Mouse (Mus musculus) stomach, embryonic 15.5 days (tissue): Measurements from ENCODE around the gene Ggt5. TPM values are rescaled to one million over a fixed set of nuclear protein-coding genes. Genes with fewer than 3 reads are reported as not detected.

Experiments used
- ATAC-seq: fragments of 200-750 bp; cut with Nextera tagmentation; 2 replicates; pipeline ENCODE4 v1.8.0; 2017; ENCODE audit warnings: low read depth, moderate number of reproducible peaks, moderate TSS enrichment; ENCODE audit not compliant: insufficient read depth, low FRiP score
- H3K27ac ChIP-seq: fragments of 300-500 bp; sonication (generic); 2 replicates; pipeline ENCODE4 v1.5.1; 2015; ENCODE audit warnings: mild to moderate bottlenecking, inconsistent platforms
- H3K27me3 ChIP-seq: fragments of 300-500 bp; sonication (generic); replicated peaks from 2 replicates; pipeline ENCODE4 v1.6.1; 2015; ENCODE audit warnings: inconsistent platforms
- H3K36me3 ChIP-seq: fragments of 300-500 bp; sonication (generic); 2 replicates; pipeline ENCODE4 v1.6.1; 2015; ENCODE audit warnings: inconsistent platforms
- H3K4me1 ChIP-seq: fragments of 300-500 bp; sonication (generic); 2 replicates; pipeline ENCODE4 v1.6.1; 2015; ENCODE audit warnings: inconsistent platforms
- H3K4me2 ChIP-seq: fragments of 300-500 bp; sonication (generic); 2 replicates; pipeline ENCODE4 v1.6.1; 2015; ENCODE audit warnings: mild to moderate bottlenecking, inconsistent platforms
- H3K4me3 ChIP-seq: fragments of 300-500 bp; sonication (generic); replicated peaks from 2 replicates; pipeline ENCODE4 v1.5.1; 2015; ENCODE audit warnings: inconsistent platforms
- H3K9ac ChIP-seq: fragments of 300-500 bp; sonication (generic); 2 replicates; pipeline ENCODE4 v1.6.1; 2015; ENCODE audit warnings: inconsistent platforms
- H3K9me3 ChIP-seq: fragments of 300-500 bp; sonication (generic); 2 replicates; pipeline ENCODE4 v1.6.1; 2016; ENCODE audit warnings: inconsistent platforms
- WGBS: fragments of 180-500 bp; shearing (Covaris S2); methylation state at CpG from one replicate; pipeline ENCODE4 v1.1.7; 2015; 5-methylcytosine and 5-hydroxymethylcytosine counted together
- polyA plus RNA-seq: library from polyadenylated mRNA; unstranded; fragments of >200 nt; fragmentation: Nextera tagmentation; extraction: Ambion mirVana; gene quantifications from 2 replicates; pipeline ENCODE4 v1.2.1, GENCODE M21; 2015

Gene Ggt5
- polyA plus RNA-seq, 1 experiment from 2014 or later, result 7.2 TPM

DNA sequence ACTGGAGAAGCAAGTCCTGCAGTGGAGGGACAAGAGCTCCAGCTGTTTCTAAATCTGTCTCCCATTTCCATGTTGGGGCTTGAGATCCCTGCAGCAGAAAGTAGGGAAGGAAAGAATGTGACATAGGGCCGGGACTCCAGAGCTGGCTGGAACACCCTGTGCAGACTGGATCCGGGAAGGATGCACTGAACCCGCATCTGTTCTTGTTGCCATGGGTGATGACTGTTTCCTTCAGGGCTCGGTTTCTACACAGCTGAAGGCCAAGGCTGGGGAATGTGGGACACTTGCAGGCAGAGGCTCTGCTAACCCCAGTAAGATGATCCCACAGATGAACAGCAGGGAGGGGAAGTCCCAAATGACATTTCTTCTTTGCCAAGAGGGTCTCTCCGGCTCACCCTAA lies 43.5 kb downstream of the Ggt5 start:
- peak; percentile 56; the same call in 1 of the 2 replicates for ATAC-seq
- Histone ChIP-seq H3K36me3 (no peaks in the 10 kb centered on the region), H3K27ac (peak overlapping the region; percentile 57; the same call in 1 of the 2 replicates), H3K4me3 (no peak overlapping the region), H3K4me1 (peaks cover 5% of the 10 kb centered on the region; the same call in 1 of the 2 replicates), H3K9ac (no peak overlapping the region), H3K4me2 (no peak overlapping the region), H3K27me3 (no peaks in the 10 kb centered on the region), H3K9me3 (no peaks in the 10 kb centered on the region)
- 35% methylated on average over 5 of the region's 5 CpGs for WGBS

DNA sequence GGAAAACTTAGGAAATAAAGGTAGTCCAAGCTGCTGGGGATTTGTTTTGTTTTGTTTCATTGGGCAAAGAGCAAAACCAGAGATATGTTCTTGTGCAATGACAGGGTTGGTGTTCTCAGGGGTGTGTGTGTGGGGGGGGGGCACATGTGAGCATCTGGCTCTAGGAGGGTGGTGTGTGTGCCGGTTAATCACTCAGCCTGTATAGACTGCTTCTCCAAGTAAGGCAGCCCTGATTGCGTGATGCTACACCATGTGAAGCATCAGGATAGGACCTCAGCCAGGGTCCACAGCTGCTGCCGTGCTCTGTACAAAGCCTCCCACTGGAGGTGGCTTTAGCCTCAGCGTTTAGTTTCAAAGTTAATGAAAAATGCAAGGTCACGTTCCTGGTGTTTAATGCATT lies 43.9 kb downstream of the Ggt5 start:
- Histone ChIP-seq H3K36me3 (no peaks in the 10 kb centered on the region), H3K4me3 (no peak overlapping the region), H3K9me3 (no peaks in the 10 kb centered on the region), H3K4me2 (no peak overlapping the region), H3K27ac (peak overlapping the region; percentile 57; the same call in 1 of the 2 replicates), H3K27me3 (no peaks in the 10 kb centered on the region), H3K9ac (no peak overlapping the region), H3K4me1 (peaks cover 5% of the 10 kb centered on the region; the same call in 1 of the 2 replicates)
- 0 out of 2 replicates have a peak, but pooled peaks have one; percentile 40 for ATAC-seq
- WGBS, result 58% methylated on average over 5 of the region's 5 CpGs

DNA sequence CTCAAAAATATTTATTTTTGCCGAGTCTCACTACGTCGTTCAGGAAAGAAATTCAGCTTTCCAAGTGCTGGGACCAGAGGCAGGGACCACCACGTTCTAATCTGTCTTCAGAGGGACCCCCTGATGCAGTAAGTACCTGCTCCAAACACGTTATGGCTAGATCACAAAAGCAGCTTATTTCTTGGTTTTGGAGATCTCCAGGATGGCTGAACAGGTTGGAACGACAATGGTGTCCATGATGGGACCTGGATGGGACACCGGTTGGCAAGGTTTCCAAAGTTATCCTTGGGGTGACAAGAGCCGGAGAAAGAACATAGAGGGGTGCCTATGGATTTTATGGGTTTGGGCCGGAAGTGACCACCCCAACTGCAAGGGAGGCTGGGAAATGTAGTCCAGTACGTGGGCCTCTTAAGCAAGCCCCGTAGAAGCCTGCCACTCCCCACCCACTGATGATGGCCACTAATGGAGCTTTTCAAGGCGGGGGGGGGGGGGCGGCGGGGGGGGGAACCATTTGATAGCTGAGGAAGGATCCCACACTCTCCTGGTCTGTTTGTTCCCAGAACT lies 44.5 kb downstream of the Ggt5 start:
- Histone ChIP-seq H3K4me1 (peaks cover 5% of the 10 kb centered on the region; the same call in 1 of the 2 replicates), H3K27ac (no peak overlapping the region; the same call in 1 of the 2 replicates), H3K27me3 (no peaks in the 10 kb centered on the region), H3K36me3 (no peaks in the 10 kb centered on the region), H3K9me3 (no peaks in the 10 kb centered on the region), H3K4me3 (no peak overlapping the region), H3K4me2 (no peak overlapping the region), H3K9ac (no peak overlapping the region)
- WGBS, result 73% methylated on average over 14 of the region's 14 CpGs
- no peak for ATAC-seq

GRCm38 (mm10) chr10:75634610-75635009 lies 45.5 kb downstream of the Ggt5 start:
- H3K9me3 ChIP-seq, result no peaks in the 10 kb centered on the region
- no peak overlapping the region for H3K9ac ChIP-seq
- H3K27ac ChIP-seq, result no peak overlapping the region
- ATAC-seq, result no peak
- no peaks in the 10 kb centered on the region for H3K27me3 ChIP-seq
- no peaks in the 10 kb centered on the region for H3K36me3 ChIP-seq
- no peak overlapping the region for H3K4me3 ChIP-seq
- no peak overlapping the region for H3K4me2 ChIP-seq
- peaks cover 5% of the 10 kb centered on the region; the same call in 1 of the 2 replicates for H3K4me1 ChIP-seq
- WGBS, result 90% methylated on average over 8 of the region's 8 CpGs

DNA sequence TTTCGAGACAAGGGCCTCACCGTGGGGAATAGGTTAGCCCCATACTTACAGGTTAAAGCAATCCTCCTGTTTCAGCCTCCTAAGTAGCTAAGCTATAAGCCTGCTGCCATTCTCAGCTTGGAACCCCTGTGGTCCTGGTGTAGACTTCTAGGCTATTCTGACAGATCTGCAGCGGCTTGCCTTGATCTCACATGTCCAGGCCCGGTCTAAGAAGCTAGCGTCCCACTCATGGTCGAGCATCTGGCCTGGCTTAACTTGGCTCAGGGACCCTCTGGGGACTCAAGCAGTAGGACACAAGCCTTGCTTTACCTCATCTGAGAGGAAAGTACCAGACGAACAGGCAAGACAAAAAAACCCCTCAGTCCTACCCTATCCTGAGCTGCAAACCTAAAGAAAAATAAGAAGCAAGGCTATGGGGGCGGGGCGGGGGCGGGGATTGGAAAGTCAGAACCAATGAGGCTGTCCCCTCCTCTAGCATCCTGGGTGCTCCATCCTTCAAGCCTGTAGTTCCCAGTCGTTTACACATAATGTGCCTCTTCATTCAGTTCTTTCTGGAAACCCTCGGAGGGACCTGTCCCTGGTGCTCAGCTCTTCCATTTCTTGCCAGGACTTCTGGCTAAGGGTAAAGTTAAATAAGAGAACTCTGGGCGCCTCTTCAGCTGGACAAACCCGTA lies 46.0 kb downstream of the Ggt5 start:
- Histone ChIP-seq H3K4me3 (no peak overlapping the region), H3K9me3 (no peaks in the 10 kb centered on the region), H3K4me2 (no peak overlapping the region), H3K27me3 (no peaks in the 10 kb centered on the region), H3K36me3 (no peaks in the 10 kb centered on the region), H3K9ac (no peak overlapping the region), H3K27ac (no peak overlapping the region), H3K4me1 (peaks cover 5% of the 10 kb centered on the region; the same call in 1 of the 2 replicates)
- no peak for ATAC-seq
- 70% methylated on average over 14 of the region's 14 CpGs for whole genome bisulfite sequencing

DNA sequence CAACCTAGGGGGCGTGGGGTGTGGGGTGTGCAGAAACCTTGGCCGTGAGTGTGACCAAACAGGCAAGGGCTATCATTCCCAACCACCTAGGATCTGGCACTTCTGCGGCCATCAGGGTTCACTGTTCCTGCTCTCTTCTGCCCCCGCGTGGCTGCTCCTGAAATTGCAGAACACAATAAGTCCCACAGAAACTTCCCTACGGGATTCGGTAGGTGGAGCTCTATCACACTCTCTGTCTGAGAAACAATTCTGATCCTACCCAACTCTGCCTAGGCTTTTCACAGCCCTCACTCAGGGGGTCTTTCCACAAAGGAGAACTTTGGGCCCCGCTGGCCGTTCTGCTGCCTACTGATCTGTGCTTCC lies 46.5 kb downstream of the Ggt5 start:
- Histone ChIP-seq H3K4me2 (no peak overlapping the region), H3K4me1 (peaks cover 7% of the 10 kb centered on the region; the same call in 1 of the 2 replicates), H3K9me3 (no peaks in the 10 kb centered on the region), H3K9ac (no peak overlapping the region), H3K36me3 (no peaks in the 10 kb centered on the region), H3K27ac (no peak overlapping the region), H3K27me3 (no peaks in the 10 kb centered on the region), H3K4me3 (no peak overlapping the region)
- 11% methylated on average over 9 of the region's 9 CpGs for WGBS
- no peak for ATAC-seq

DNA sequence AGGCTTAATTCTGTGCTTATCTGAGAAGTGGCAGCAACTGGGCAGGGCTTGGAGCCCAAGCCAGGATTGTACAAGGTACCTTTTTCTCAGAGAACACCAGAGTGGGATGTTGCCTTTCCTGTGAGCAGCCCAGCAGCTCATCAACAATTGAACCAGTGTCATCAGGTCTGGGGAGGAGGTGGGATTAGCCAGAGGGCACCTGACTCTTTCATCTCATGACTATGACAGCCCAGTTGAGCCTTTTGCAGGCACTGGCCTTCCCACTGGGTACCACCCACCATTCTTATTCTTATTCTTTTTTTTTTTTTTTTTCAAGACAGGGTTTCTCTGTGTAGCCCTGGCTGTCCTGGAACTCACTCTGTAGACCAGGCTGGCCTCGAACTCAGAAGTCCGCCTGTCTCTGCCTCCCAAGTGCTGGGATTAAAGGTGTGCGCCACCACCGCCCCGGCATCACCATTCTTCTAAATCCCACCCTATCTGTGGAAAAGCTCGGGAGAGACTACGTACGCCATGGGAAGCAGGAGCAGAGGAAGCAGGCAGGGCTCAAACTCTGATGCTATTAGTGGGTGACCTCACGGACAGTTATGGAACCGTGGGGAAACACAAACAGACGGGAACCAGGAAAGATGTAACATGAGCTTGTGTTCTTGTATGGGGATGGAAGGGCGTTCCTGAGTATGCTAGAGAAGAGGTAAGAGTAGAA lies 47.1 kb downstream of the Ggt5 start:
- H3K4me3 ChIP-seq, result no peak overlapping the region
- no peak for ATAC-seq
- no peaks in the 10 kb centered on the region for H3K36me3 ChIP-seq
- H3K4me1 ChIP-seq, result peaks cover 7% of the 10 kb centered on the region; the same call in 1 of the 2 replicates
- WGBS, result 86% methylated on average over 12 of the region's 12 CpGs
- H3K9me3 ChIP-seq, result no peaks in the 10 kb centered on the region
- no peak overlapping the region for H3K9ac ChIP-seq
- H3K27me3 ChIP-seq, result no peaks in the 10 kb centered on the region
- no peak overlapping the region for H3K27ac ChIP-seq
- no peak overlapping the region for H3K4me2 ChIP-seq

- no peaks in the 10 kb centered on the region for H3K36me3 ChIP-seq
- no peak for ATAC-seq
These were observed 48.6 kb downstream of the Ggt5 start for GRCm38 (mm10) chr10:75637711-75638110.

DNA sequence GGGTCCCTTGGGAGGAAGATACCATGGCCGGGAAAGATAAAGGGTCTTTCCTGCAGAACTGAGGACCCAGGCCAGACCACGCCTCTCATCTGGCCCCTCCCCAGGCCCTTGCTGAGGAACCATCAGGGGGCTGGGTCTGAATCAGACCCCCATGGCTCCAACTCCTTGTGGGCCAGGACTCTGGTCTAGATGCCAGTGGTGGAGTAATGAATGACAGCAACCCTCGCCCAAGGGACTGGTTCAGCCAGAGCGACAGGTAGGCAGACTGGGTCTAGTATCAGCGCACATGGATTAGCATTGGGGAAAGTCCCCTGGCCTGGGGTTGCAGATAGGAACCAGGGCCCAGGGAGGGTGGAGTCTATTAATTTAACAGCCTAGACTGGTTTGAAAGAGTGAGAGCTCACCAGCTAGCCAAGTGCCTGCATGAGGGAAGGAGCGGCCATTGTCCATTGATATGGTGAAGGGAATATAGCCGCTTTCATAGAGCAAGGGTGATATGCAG lies 52.6 kb downstream of the Ggt5 start:
- Histone ChIP-seq H3K4me3 (no peak overlapping the region), H3K9me3 (no peaks in the 10 kb centered on the region), H3K4me1 (peaks cover 18% of the 10 kb centered on the region), H3K4me2 (no peak overlapping the region), H3K9ac (no peak overlapping the region), H3K27me3 (no peaks in the 10 kb centered on the region), H3K36me3 (0 out of 2 replicates have a peak, but pooled peaks cover 4% of the 10 kb centered on the region), H3K27ac (no peak overlapping the region)
- ATAC-seq, result no peak
- 83% methylated on average over 7 of the region's 7 CpGs for WGBS

More at GRCm38 (mm10) chr10:75637711-75638110, 48.6 kb downstream of the Ggt5 start:
- Histone ChIP-seq H3K4me1 (peaks cover 8% of the 10 kb centered on the region; the same call in 1 of the 2 replicates), H3K4me2 (no peak overlapping the region), H3K9me3 (no peaks in the 10 kb centered on the region), H3K9ac (no peak overlapping the region), H3K4me3 (no peak overlapping the region), H3K27ac (no peak overlapping the region), H3K27me3 (no peaks in the 10 kb centered on the region)
- WGBS, result 89% methylated on average over 11 of the region's 11 CpGs

DNA sequence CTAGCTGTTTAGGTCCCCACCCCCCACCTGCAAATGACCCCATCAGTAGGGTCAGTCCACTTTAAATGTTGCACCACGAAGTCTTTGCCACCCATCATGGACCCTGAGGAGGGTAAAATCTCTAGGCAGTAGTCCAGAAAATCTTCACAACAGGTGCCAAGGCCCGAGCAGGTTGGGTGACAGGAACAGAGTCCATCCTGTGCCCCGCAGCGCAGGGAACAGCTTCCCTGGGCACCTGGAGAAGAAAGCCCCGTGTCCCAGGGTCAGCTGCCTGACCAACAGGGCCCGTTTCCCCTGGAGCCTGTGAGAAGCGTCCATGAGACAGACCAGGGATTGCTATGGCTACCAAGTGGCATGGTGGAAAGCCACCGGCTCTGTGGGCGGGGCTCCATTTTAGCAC lies 53.3 kb downstream of the Ggt5 start:
- no peak overlapping the region for H3K9ac ChIP-seq
- ATAC-seq, result no peak
- H3K9me3 ChIP-seq, result no peaks in the 10 kb centered on the region
- peaks cover 18% of the 10 kb centered on the region for H3K4me1 ChIP-seq
- 0 out of 2 replicates have a peak, but pooled peaks cover 4% of the 10 kb centered on the region for H3K36me3 ChIP-seq
- H3K4me2 ChIP-seq, result no peak overlapping the region
- H3K27ac ChIP-seq, result no peak overlapping the region
- H3K27me3 ChIP-seq, result no peaks in the 10 kb centered on the region
- WGBS, result 84% methylated on average over 9 of the region's 9 CpGs
- no peak overlapping the region for H3K4me3 ChIP-seq

GRCm38 (mm10) chr10:75642891-75643290 lies 53.8 kb downstream of the Ggt5 start:
- Histone ChIP-seq H3K4me3 (no peak overlapping the region), H3K9me3 (no peaks in the 10 kb centered on the region), H3K27me3 (no peaks in the 10 kb centered on the region), H3K4me2 (peak overlapping the region; percentile 32), H3K27ac (no peak overlapping the region), H3K9ac (no peak overlapping the region), H3K4me1 (peaks cover 18% of the 10 kb centered on the region), H3K36me3 (0 out of 2 replicates have a peak, but pooled peaks cover 4% of the 10 kb centered on the region)
- 78% methylated on average over 2 of the region's 2 CpGs for WGBS
- no peak for ATAC-seq
